Mouse (Mus musculus): Measurements from ENCODE around the gene Ciita. TPM values are rescaled to one million over a fixed set of nuclear protein-coding genes. Genes with fewer than 3 reads are reported as not detected.

Gene Ciita
- polyA plus RNA-seq, 1 experiment from 2014 or later = 0.31 TPM

GRCm38 (mm10) chr16:10542698-10543365 is 63.0 kb downstream of the Ciita start, which contains the start of gene Dexi:
TSS of gene Dexi (minus strand) at chr16:10543054.
- no peak for TF ChIP-seq EP300 (IDR thresholded peaks at IDR 0.05; ENCODE audit: low read depth)
- TF ChIP-seq CTCF (IDR thresholded peaks at IDR 0.05; ENCODE audit: low read depth) = peak; percentile 37; the same call in 1 of the 2 replicates
- 1% methylated on average over 41 of the region's 61 CpGs for WGBS (ENCODE audit: insufficient replicate concordance)

GRCm38 (mm10) chr16:10544995-10545622 is 65.2 kb downstream of the Ciita start, which contains the start of gene Clec16a:
TSS of gene Clec16a (plus strand) at chr16:10545339.
- DNase-seq (peak; percentile 97), ATAC-seq (peak; percentile 90)
- no peaks in the 10 kb centered on the region for H3K9me3 ChIP-seq (ENCODE audit: low read length)
- peaks cover 29% of the 10 kb centered on the region for H3K4me1 ChIP-seq (ENCODE audit: insufficient read depth)
- H3K27ac ChIP-seq (ENCODE audit: low read depth) = peak within 1 kb of the TSS; percentile 56; the same call in 1 of the 2 replicates
- TF ChIP-seq CTCF (IDR thresholded peaks at IDR 0.05; ENCODE audit: low read depth) (no peak), EP300 (IDR thresholded peaks at IDR 0.05; ENCODE audit: low read depth) (0 out of 2 replicates have a peak, but pooled peaks have one; percentile 9)
- under 1% methylated on average over 57 of the region's 58 CpGs for WGBS (ENCODE audit: insufficient replicate concordance)
- H3K4me3 ChIP-seq (ENCODE audit: low read depth, low read length) = peak within 1 kb of the TSS; percentile 97
- peak within 1 kb of the TSS; percentile 91 for H3K9ac ChIP-seq (replicated peaks)
- no peaks in the 10 kb centered on the region for H3K27me3 ChIP-seq (ENCODE audit: insufficient read depth, low read length)
- H3K36me3 ChIP-seq (replicated peaks; ENCODE audit: insufficient read depth, low read length) = no peaks in the 10 kb centered on the region
- H3K4me2 ChIP-seq (ENCODE audit: low read depth, low read length) = peak within 1 kb of the TSS; percentile 95

More at GRCm38 (mm10) chr16:10542698-10543365, 63.0 kb downstream of the Ciita start, which contains the start of gene Dexi:
- no peaks in the 10 kb centered on the region for H3K9me3 ChIP-seq (ENCODE audit: low read length)
- peak; percentile 92 for DNase-seq
- ATAC-seq = peak; percentile 90
- H3K4me2 ChIP-seq (ENCODE audit: low read depth, low read length) = peak within 1 kb of the TSS; percentile 96
- H3K27ac ChIP-seq (ENCODE audit: low read depth) = no peak within 1 kb of the TSS; the same call in 1 of the 2 replicates
- H3K36me3 ChIP-seq (replicated peaks; ENCODE audit: insufficient read depth, low read length) = no peaks in the 10 kb centered on the region
- no peaks in the 10 kb centered on the region for H3K27me3 ChIP-seq (ENCODE audit: insufficient read depth, low read length)
- H3K4me3 ChIP-seq (ENCODE audit: low read depth, low read length) = peak within 1 kb of the TSS; percentile 64
- H3K4me1 ChIP-seq (ENCODE audit: insufficient read depth) = peaks cover 29% of the 10 kb centered on the region
- H3K9ac ChIP-seq (replicated peaks) = peak within 1 kb of the TSS; percentile 68

DNA sequence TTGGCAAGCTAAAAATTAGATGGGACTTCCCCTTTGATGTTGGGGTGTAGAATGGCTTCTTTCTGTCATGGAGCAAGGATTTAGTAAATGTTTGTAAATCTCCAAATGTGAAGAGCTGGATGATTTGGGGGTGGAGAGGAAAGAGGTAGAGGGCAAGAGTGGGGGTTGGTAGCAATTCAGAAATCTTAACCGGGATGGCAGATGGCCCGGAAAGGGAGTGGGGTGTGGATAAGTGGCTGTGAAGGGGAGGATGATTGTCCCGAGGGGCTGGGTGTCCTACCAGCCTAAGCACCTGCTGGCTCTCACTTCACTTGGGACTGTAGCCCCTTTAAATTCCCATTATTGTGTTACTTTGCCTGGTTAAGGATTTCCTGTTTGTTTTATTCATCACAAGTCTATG is 67.0 kb downstream of the Ciita start:
- DNase-seq = no peak
- H3K36me3 ChIP-seq (replicated peaks; ENCODE audit: insufficient read depth, low read length) = no peaks in the 10 kb centered on the region
- peaks cover 19% of the 10 kb centered on the region for H3K4me1 ChIP-seq (ENCODE audit: insufficient read depth)
- no peaks in the 10 kb centered on the region for H3K27me3 ChIP-seq (ENCODE audit: insufficient read depth, low read length)
- no peak overlapping the region for H3K9ac ChIP-seq (replicated peaks)
- no peaks in the 10 kb centered on the region for H3K9me3 ChIP-seq (ENCODE audit: low read length)
- H3K4me2 ChIP-seq (ENCODE audit: low read depth, low read length) = no peak overlapping the region
- WGBS (ENCODE audit: insufficient replicate concordance) = 76% methylated on average over 3 of the region's 3 CpGs
- ATAC-seq = no peak
- H3K4me3 ChIP-seq (ENCODE audit: low read depth, low read length) = no peak overlapping the region
- TF ChIP-seq CTCF (IDR thresholded peaks at IDR 0.05; ENCODE audit: low read depth) = no peak
- TF ChIP-seq EP300 (IDR thresholded peaks at IDR 0.05; ENCODE audit: low read depth) = no peak
- no peak overlapping the region for H3K27ac ChIP-seq (ENCODE audit: low read depth)

GRCm38 (mm10) chr16:10548938-10549337 is 69.1 kb downstream of the Ciita start:
- H3K27ac ChIP-seq (ENCODE audit: low read depth) = no peak overlapping the region
- 83% methylated on average over 3 of the region's 3 CpGs for WGBS (ENCODE audit: insufficient replicate concordance)
- H3K4me1 ChIP-seq (ENCODE audit: insufficient read depth) = peaks cover 8% of the 10 kb centered on the region
- DNase-seq = no peak
- H3K36me3 ChIP-seq (replicated peaks; ENCODE audit: insufficient read depth, low read length) = no peaks in the 10 kb centered on the region
- H3K27me3 ChIP-seq (ENCODE audit: insufficient read depth, low read length) = no peaks in the 10 kb centered on the region
- H3K9ac ChIP-seq (replicated peaks) = no peak overlapping the region
- no peaks in the 10 kb centered on the region for H3K9me3 ChIP-seq (ENCODE audit: low read length)
- no peak overlapping the region for H3K4me2 ChIP-seq (ENCODE audit: low read depth, low read length)
- no peak for TF ChIP-seq EP300 (IDR thresholded peaks at IDR 0.05; ENCODE audit: low read depth)
- TF ChIP-seq CTCF (IDR thresholded peaks at IDR 0.05; ENCODE audit: low read depth) = no peak
- ATAC-seq = no peak
- no peak overlapping the region for H3K4me3 ChIP-seq (ENCODE audit: low read depth, low read length)

DNA sequence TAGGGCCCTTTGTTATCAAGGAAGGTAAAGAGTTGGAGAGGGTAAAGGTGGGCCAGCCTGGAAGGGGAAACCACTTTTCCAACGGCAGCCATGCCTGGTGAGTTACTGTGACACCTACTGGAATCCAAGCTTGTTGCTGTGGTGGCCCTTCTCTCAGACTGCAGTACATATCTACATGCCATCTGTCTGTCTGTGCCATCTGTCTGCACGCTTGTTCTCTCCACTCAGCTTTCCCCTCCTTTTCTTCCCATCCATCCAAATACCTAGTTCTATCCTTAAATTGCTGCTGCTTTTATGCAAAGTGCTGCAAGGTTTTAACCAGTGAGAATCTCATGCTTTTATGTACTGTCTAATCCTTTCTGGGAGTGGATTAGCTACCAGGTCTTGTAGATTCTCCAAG is 69.7 kb downstream of the Ciita start:
- Histone ChIP-seq H3K4me3 (ENCODE audit: low read depth, low read length) (no peak overlapping the region), H3K4me1 (ENCODE audit: insufficient read depth) (peaks cover 8% of the 10 kb centered on the region), H3K9me3 (ENCODE audit: low read length) (no peaks in the 10 kb centered on the region), H3K9ac (replicated peaks) (no peak overlapping the region), H3K4me2 (ENCODE audit: low read depth, low read length) (no peak overlapping the region), H3K36me3 (replicated peaks; ENCODE audit: insufficient read depth, low read length) (no peaks in the 10 kb centered on the region), H3K27ac (ENCODE audit: low read depth) (no peak overlapping the region), H3K27me3 (ENCODE audit: insufficient read depth, low read length) (no peaks in the 10 kb centered on the region)
- 67% methylated on average over 2 of the region's 2 CpGs for WGBS (ENCODE audit: insufficient replicate concordance)
- ATAC-seq (no peak), DNase-seq (no peak)
- TF ChIP-seq EP300 (IDR thresholded peaks at IDR 0.05; ENCODE audit: low read depth) (no peak), CTCF (IDR thresholded peaks at IDR 0.05; ENCODE audit: low read depth) (no peak)

DNA sequence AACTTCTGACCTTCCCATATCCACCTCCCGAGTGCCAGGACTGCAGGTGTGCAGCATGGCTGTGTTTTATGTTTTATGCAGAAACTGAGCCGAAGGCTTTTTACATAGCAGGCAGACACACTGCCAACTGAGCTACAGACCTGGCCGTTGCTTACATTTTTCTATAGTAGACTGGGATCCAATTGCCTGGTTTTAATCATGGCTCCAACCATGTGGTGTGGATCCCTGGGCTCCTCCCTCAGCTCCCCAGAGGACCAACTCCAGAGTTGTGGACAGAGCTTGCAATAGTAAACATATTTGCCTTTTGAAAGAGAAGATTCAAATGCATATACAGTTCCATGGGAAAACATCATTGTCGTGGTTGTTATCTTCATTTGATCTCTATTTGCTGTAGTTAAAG is 71.7 kb downstream of the Ciita start:
- TF ChIP-seq EP300 (IDR thresholded peaks at IDR 0.05; ENCODE audit: low read depth) (no peak), CTCF (IDR thresholded peaks at IDR 0.05; ENCODE audit: low read depth) (no peak)
- Histone ChIP-seq H3K9ac (replicated peaks) (no peak overlapping the region), H3K27me3 (ENCODE audit: insufficient read depth, low read length) (no peaks in the 10 kb centered on the region), H3K36me3 (replicated peaks; ENCODE audit: insufficient read depth, low read length) (no peaks in the 10 kb centered on the region), H3K4me1 (ENCODE audit: insufficient read depth) (peaks cover under 1% of the 10 kb centered on the region), H3K4me3 (ENCODE audit: low read depth, low read length) (no peak overlapping the region), H3K27ac (ENCODE audit: low read depth) (no peak overlapping the region), H3K4me2 (ENCODE audit: low read depth, low read length) (no peak overlapping the region), H3K9me3 (ENCODE audit: low read length) (no peaks in the 10 kb centered on the region)
- no peak for DNase-seq
- WGBS (ENCODE audit: insufficient replicate concordance) = 66% methylated on average over 4 of the region's 4 CpGs
- no peak for ATAC-seq
